Mouse (Mus musculus) limb, embryonic 12.5 days (tissue): ENCODE measurements around the gene 4933427D14Rik. TPM values are rescaled to one million over a fixed set of nuclear protein-coding genes. Genes with fewer than 3 reads are reported as not detected.
"Not testable (repeated sequence)": the region's sequence is repeated elsewhere in the genome, so short reads cannot be mapped to it uniquely, and the experiment has no call there.

Experiments used
- ATAC-seq: fragments of 200-750 bp; cut with Nextera tagmentation; 2 replicates; pipeline ENCODE4 v1.8.0; 2017; ENCODE audit warnings: low read depth, moderate TSS enrichment; ENCODE audit not compliant: insufficient number of reproducible peaks, insufficient read depth, low FRiP score, low TSS enrichment
- H3K27ac ChIP-seq: fragments of 300-500 bp; sonication (generic); 2 replicates; pipeline ENCODE4 v1.5.1; 2016; ENCODE audit warnings: mild to moderate bottlenecking, moderate library complexity
- H3K27me3 ChIP-seq: fragments of 300-500 bp; sonication (generic); 2 replicates; pipeline ENCODE4 v1.6.1; 2016; ENCODE audit warnings: mild to moderate bottlenecking, moderate library complexity
- H3K36me3 ChIP-seq: fragments of 300-500 bp; sonication (generic); 2 replicates; pipeline ENCODE4 v1.6.1; 2016; ENCODE audit warnings: mild to moderate bottlenecking, moderate library complexity
- H3K4me1 ChIP-seq: fragments of 300-500 bp; sonication (generic); replicated peaks from 2 replicates; pipeline ENCODE4 v1.6.1; 2016
- H3K4me2 ChIP-seq: fragments of 300-500 bp; sonication (generic); 2 replicates; pipeline ENCODE4 v1.6.1; 2016; ENCODE audit warnings: mild to moderate bottlenecking, moderate library complexity
- H3K4me3 ChIP-seq: fragments of 300-500 bp; sonication (generic); replicated peaks from 2 replicates; pipeline ENCODE4 v1.5.1; 2016; ENCODE audit warnings: mild to moderate bottlenecking
- H3K9ac ChIP-seq: fragments of 300-500 bp; sonication (generic); replicated peaks from 2 replicates; pipeline ENCODE4 v1.6.1; 2016; ENCODE audit warnings: mild to moderate bottlenecking, moderate library complexity
- H3K9me3 ChIP-seq: fragments of 300-500 bp; sonication (generic); 2 replicates; pipeline ENCODE4 v1.6.1; 2016; ENCODE audit warnings: mild to moderate bottlenecking, moderate library complexity
- WGBS: fragments of 180-500 bp; shearing (Covaris S2); methylation state at CpG from one replicate; pipeline ENCODE4 v1.1.7; 2016; 5-methylcytosine and 5-hydroxymethylcytosine counted together
- polyA plus RNA-seq: library from polyadenylated mRNA; unstranded; fragments of >200 nt; fragmentation: Nextera tagmentation; extraction: Ambion mirVana; gene quantifications from 2 replicates; pipeline ENCODE4 v1.2.1, GENCODE M21; 2016

Gene 4933427D14Rik
- polyA plus RNA-seq, 1 experiment from 2014 or later = 21.5 TPM

DNA sequence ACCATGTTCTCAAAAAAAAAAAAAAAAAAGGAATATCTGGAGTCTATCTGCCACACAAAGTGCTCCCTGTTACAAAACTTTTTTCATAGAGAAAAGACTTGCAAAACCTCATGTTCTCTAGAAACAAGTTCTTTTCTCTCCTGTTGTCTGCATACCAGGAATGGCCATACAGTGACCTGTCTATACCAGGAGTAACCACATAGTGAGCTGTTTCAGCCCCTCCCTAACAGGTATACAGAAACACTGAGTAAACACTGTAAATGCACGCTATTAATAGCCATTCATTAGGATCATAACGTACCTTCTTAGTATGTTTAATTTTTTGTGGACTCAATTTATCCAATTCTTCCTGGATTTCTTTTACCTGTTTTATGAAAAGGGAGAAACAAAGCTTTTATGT, 13.0 kb downstream of the 4933427D14Rik start:
- Histone ChIP-seq H3K4me3 (no peak overlapping the region), H3K9me3 (no peaks in the 10 kb centered on the region), H3K9ac (no peak overlapping the region), H3K36me3 (peaks cover 65% of the 10 kb centered on the region), H3K4me2 (no peak overlapping the region), H3K27ac (no peak overlapping the region), H3K4me1 (no peaks in the 10 kb centered on the region), H3K27me3 (no peaks in the 10 kb centered on the region)
- no peak for ATAC-seq
- 92% methylated on average over 2 of the region's 2 CpGs for WGBS

GRCm38 (mm10) chr11:72190857-72191256, 16.4 kb downstream of the 4933427D14Rik start:
- H3K4me2 ChIP-seq = no peak overlapping the region
- no peaks in the 10 kb centered on the region for H3K9me3 ChIP-seq
- ATAC-seq = no peak
- no peaks in the 10 kb centered on the region for H3K4me1 ChIP-seq
- H3K27me3 ChIP-seq = no peaks in the 10 kb centered on the region
- H3K4me3 ChIP-seq = no peak overlapping the region
- H3K27ac ChIP-seq = no peak overlapping the region
- H3K36me3 ChIP-seq = peaks cover 64% of the 10 kb centered on the region
- 98% methylated on average over 1 of the region's 1 CpGs for WGBS
- H3K9ac ChIP-seq = no peak overlapping the region

GRCm38 (mm10) chr11:72184252-72184651, 23.0 kb downstream of the 4933427D14Rik start:
- Histone ChIP-seq H3K4me1 (no peaks in the 10 kb centered on the region), H3K4me3 (no peak overlapping the region), H3K27me3 (no peaks in the 10 kb centered on the region), H3K9ac (no peak overlapping the region), H3K27ac (no peak overlapping the region), H3K4me2 (no peak overlapping the region), H3K9me3 (no peaks in the 10 kb centered on the region), H3K36me3 (peaks cover 63% of the 10 kb centered on the region)
- 85% methylated on average over 4 of the region's 4 CpGs for WGBS
- ATAC-seq = no peak

DNA sequence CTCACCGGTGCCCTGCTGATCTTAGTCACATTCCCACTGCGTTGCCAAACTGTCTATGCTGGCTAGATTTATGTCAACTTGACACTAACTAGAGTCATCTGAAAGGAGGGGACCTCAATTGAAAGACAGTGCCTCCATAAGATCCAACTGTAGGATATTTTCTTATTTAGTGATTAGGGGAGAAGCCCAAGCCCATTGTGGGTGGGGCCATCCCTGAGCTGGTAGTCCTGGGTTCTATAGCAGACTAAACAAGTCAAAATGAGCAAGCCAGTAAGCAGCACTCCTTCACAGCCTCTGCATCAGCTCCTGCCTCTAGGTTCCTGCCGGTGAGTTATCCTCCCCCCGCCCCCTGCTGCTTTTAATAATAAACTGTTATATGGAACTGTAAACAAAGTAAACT, 26.1 kb downstream of the 4933427D14Rik start:
- no peaks in the 10 kb centered on the region for H3K9me3 ChIP-seq
- H3K4me1 ChIP-seq = no peaks in the 10 kb centered on the region
- H3K4me3 ChIP-seq = no peak overlapping the region
- peaks cover 66% of the 10 kb centered on the region for H3K36me3 ChIP-seq
- WGBS = 89% methylated on average over 4 of the region's 4 CpGs
- H3K4me2 ChIP-seq = no peak overlapping the region
- H3K27me3 ChIP-seq = no peaks in the 10 kb centered on the region
- ATAC-seq = no peak
- no peak overlapping the region for H3K27ac ChIP-seq
- no peak overlapping the region for H3K9ac ChIP-seq

- Histone ChIP-seq H3K4me2 (no peak overlapping the region), H3K9ac (no peak overlapping the region), H3K36me3 (peaks cover 66% of the 10 kb centered on the region), H3K27ac (no peak overlapping the region), H3K9me3 (no peaks in the 10 kb centered on the region), H3K27me3 (no peaks in the 10 kb centered on the region), H3K4me3 (no peak overlapping the region), H3K4me1 (no peaks in the 10 kb centered on the region)
- 89% methylated on average over 5 of the region's 5 CpGs for WGBS
- ATAC-seq = no peak
Measured at GRCm38 (mm10) chr11:72180556-72180955, 26.7 kb downstream of the 4933427D14Rik start.

DNA sequence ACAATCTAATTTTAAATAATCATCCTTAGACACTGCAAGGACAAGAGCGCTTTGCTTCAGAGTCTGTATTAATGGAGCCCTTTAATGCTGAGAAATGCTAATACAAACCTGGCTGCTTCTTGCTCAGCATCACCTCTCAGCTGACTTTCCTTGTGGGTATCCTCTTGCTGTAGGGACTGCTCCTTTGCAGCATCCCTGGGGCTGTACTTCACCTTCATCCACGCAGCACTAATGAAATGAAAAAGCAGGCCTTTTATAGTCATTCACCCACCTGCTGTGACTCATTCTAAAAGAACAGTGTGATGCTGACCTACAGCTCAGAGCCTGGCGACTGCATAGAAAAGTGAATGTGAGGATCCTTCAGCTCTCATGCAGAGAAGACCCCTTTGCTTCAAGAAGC, 30.7 kb downstream of the 4933427D14Rik start:
- Histone ChIP-seq H3K9me3 (no peaks in the 10 kb centered on the region), H3K4me1 (no peaks in the 10 kb centered on the region), H3K27me3 (no peaks in the 10 kb centered on the region), H3K9ac (no peak overlapping the region), H3K36me3 (peaks cover 88% of the 10 kb centered on the region), H3K4me2 (no peak overlapping the region), H3K4me3 (no peak overlapping the region), H3K27ac (no peak overlapping the region)
- 62% methylated on average over 3 of the region's 3 CpGs for WGBS
- no peak for ATAC-seq

DNA sequence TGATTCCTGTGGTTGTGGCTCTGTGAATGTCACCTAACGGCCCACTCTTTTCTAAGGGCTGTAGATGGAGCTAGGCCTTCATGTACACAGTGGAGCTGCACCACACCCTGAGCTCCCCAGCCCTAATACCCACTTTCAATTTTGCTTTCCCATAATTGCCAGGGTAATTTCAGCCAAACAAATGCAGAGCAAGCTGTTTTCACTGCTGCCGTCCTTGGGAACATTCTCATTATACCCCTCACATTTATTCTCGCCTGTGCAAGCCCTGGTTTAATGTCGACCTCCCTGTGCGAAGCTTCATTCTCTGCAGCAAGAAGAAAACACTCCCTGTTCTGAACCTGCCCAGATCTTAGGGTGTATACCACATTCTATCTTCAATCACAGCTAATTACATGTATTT, 31.3 kb downstream of the 4933427D14Rik start:
- Histone ChIP-seq H3K4me3 (no peak overlapping the region), H3K27me3 (no peaks in the 10 kb centered on the region), H3K4me1 (no peaks in the 10 kb centered on the region), H3K27ac (no peak overlapping the region), H3K9me3 (no peaks in the 10 kb centered on the region), H3K36me3 (peaks cover 83% of the 10 kb centered on the region), H3K9ac (no peak overlapping the region), H3K4me2 (no peak overlapping the region)
- WGBS = 85% methylated on average over 5 of the region's 5 CpGs
- no peak for ATAC-seq

DNA sequence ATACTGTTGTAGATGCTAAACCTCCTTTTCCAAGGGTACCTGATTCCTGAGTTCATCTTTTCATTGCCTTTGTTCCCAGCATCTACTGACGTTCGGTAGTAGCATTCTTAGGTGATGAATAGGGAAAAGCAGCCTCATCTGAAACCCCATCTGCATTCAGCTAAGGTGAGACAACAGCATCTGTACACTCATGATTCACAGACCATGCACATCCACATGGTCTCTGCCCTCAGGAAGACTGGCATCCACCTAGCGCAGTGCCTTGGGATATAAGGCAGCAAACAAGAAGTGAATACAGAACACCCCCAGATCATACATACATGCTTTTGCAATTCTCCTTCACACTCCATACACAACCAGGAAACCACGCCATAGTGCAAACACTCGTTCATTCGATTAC, 32.5 kb downstream of the 4933427D14Rik start:
- WGBS = 94% methylated on average over 6 of the region's 6 CpGs
- Histone ChIP-seq H3K36me3 (peaks cover 84% of the 10 kb centered on the region), H3K4me3 (no peak overlapping the region), H3K9me3 (no peaks in the 10 kb centered on the region), H3K9ac (no peak overlapping the region), H3K4me2 (no peak overlapping the region), H3K27me3 (no peaks in the 10 kb centered on the region), H3K4me1 (no peaks in the 10 kb centered on the region), H3K27ac (no peak overlapping the region)
- no peak for ATAC-seq

GRCm38 (mm10) chr11:72173506-72173905, 33.8 kb downstream of the 4933427D14Rik start:
- no peak overlapping the region for H3K4me2 ChIP-seq
- H3K9me3 ChIP-seq = no peaks in the 10 kb centered on the region
- no peaks in the 10 kb centered on the region for H3K27me3 ChIP-seq
- 87% methylated on average over 5 of the region's 5 CpGs for WGBS
- H3K4me1 ChIP-seq = no peaks in the 10 kb centered on the region
- H3K4me3 ChIP-seq = no peak overlapping the region
- no peak overlapping the region for H3K9ac ChIP-seq
- ATAC-seq = no peak
- H3K27ac ChIP-seq = no peak overlapping the region
- H3K36me3 ChIP-seq = peaks cover 85% of the 10 kb centered on the region

DNA sequence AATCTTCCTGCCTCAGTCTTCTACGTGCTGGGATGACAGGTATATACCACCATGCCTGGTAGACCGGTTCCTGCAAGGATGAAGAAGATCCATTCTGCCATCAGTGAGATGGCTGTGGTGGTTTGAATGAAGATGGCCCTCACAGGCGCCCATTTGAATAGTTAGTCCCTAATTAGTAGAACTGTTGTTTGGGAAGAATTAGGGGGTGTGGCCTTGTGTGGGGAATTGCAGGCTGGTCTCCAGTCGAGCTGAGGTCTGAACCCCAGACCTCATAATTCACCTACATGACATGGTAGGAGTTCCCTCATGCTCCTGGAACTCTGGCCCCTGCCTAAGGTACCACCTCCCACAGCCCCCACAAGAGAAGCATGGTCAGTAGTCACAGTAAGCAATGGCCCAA, 35.4 kb downstream of the 4933427D14Rik start:
- H3K4me2 ChIP-seq, H3K27ac ChIP-seq, ATAC-seq, H3K9me3 ChIP-seq, H3K4me1 ChIP-seq, H3K4me3 ChIP-seq, H3K27me3 ChIP-seq, H3K9ac ChIP-seq: not testable (repeated sequence)
- WGBS = 69% methylated on average over 4 of the region's 4 CpGs
- peaks cover 83% of the 10 kb centered on the region for H3K36me3 ChIP-seq

DNA sequence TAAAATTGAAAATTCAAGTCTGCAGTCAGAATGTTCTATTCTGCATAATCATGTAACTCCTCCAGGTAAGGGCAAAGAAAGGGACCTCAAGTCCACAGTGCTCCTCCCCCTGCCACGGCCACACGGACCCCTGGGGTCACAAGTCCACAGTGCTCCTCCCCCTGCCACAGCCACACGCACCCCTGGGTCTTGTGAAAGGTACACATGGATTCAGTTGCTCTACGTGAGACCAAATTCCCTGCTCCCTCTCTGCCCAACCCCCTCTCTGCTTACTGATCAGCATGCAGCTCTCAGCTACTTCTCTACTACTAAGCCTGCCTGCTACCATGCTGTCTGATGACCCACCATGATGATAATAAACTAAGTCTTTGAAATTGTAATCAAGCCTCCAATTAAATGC, 37.4 kb downstream of the 4933427D14Rik start:
- Histone ChIP-seq H3K27ac (no peak overlapping the region), H3K36me3 (peaks cover 84% of the 10 kb centered on the region), H3K9ac (no peak overlapping the region), H3K4me2 (no peak overlapping the region), H3K27me3 (no peaks in the 10 kb centered on the region), H3K4me3 (no peak overlapping the region), H3K4me1 (no peaks in the 10 kb centered on the region), H3K9me3 (no peaks in the 10 kb centered on the region)
- ATAC-seq = no peak
- 87% methylated on average over 4 of the region's 4 CpGs for WGBS

GRCm38 (mm10) chr11:72163198-72163597, 44.1 kb downstream of the 4933427D14Rik start:
- no peak overlapping the region for H3K9ac ChIP-seq
- no peaks in the 10 kb centered on the region for H3K9me3 ChIP-seq
- H3K4me1 ChIP-seq = no peaks in the 10 kb centered on the region
- H3K4me2 ChIP-seq = no peak overlapping the region
- ATAC-seq = no peak
- H3K36me3 ChIP-seq = peaks cover 83% of the 10 kb centered on the region
- no peaks in the 10 kb centered on the region for H3K27me3 ChIP-seq
- no peak overlapping the region for H3K4me3 ChIP-seq
- 88% methylated on average over 2 of the region's 2 CpGs for WGBS
- H3K27ac ChIP-seq = no peak overlapping the region
